Mouse (Mus musculus): ENCODE results near the gene Sirpa.
A peak's percentile ranks its signal among the peaks of the same experiment; 100 is the strongest.

Sirpa gene

DNA sequence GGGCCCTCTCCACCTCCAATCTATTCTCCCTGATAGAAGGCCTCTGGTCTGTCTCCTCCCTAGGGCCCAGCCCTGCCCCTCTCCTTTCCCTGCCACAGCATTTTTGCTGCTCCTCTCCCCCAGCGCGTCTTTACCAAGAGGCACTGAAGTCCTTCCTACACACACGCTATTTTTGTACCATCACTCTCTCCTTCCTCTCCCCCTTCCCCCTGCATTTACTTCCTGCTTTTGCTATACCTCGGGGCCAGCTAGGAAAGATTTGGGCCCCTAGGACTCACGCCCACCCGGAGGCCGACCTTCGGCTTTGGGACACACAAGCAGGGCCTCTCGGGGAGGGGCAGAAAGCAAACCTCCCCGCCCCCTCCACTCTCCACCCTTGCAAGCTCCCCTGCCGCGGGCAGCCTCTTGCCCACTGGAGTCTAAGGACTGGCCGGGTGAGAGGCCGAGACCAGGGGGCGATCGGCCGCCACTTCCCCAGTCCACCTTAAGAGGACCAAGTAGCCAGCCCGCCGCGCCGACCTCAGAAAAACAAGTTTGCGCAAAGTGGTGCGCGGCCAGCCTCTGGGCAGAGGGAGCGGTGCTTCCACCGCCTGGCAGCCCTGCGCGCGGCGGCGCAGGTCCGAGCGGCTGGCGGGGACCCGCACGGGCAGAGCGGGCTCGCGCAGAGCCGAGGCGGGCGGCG lies at the start of gene Sirpa:
Gene Sirpa, plus strand, starts transcription at position 377 of the 682 bp plus-strand sequence.
- peak; percentile 80 for DNase-seq (ENCODE audit: low spot score)

DNA sequence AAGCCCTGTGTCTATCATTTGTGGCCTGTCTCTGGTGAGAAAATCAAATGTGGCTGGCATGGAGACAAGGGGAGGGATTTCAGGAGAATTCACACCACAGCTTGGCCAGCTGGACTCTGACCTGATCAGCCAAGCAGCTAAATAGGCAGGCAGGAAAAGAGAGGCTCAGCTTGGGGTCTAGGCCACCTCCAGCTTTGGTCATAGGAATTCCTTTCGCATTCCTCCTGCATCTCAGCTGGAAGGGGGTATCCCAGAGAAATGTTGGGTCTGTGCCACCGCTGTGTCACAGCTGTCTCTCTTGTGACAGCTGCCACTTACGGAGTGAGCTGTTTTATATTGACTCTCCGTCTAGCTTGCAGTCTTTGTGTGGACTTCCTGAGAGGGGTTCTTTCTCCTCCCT lies 48.2 kb upstream of the Sirpa start:
- peak; percentile 19 for DNase-seq (ENCODE audit: low spot score)

DNA sequence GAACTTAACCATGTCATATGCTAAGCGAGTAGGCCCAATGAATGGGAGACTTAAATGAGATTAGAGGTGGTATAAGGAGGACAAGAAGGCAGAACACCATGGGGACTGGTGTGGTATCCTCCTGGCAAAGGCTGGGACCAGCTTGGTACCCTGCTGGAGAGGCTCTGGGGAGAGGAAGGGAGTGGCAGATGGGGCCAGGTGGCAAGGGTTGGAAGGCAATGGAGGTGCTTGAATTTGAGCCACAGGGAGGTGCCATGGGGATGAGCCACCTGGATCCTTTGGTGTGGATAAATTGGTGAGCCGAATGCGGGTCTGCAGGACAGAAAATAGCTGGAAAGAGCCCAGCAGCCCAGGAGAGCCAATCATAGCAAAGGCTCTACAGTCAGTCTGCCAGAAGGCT lies 47.7 kb upstream of the Sirpa start:
- no peak for DNase-seq (ENCODE audit: low spot score)

DNA sequence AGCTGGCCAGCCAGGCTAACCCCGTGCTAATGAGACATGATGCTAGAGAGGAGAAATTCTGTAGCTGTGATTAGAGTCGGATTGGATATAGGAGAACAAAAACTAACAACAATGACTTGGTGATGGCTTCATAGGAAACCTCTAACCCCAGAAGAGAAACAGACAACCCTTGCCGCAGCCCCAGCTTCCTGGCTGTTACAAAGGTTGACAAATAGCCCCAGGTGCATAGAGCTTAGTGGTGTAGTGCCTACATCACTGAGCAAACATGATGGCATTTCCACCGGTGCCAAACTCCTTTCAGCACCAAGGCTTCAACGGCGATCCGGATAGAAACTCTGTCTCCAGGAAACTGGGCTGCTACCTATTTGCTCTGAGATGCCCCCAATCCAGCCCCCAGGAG lies 47.0 kb upstream of the Sirpa start:
- no peak for DNase-seq (ENCODE audit: low spot score)

DNA sequence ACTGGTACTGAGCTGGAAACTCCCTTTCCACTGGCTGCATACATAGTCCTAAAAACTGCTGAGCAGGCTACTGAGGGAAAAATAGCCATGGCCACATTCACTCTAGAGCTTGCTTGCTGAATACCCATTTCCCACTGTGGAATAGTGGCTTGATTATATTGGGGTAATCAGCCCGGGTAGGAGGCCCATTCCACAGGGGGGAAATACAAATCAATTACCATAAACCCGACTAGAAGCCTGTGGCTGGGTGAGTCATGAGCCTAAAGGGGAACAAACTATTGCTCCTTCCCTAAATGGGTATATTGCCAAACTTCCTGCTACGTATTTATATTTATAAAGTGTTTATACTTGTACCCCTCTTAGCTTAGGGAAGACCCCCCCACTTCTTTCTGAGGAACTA lies 45.9 kb upstream of the Sirpa start:
- no peak for DNase-seq (ENCODE audit: low spot score)

DNA sequence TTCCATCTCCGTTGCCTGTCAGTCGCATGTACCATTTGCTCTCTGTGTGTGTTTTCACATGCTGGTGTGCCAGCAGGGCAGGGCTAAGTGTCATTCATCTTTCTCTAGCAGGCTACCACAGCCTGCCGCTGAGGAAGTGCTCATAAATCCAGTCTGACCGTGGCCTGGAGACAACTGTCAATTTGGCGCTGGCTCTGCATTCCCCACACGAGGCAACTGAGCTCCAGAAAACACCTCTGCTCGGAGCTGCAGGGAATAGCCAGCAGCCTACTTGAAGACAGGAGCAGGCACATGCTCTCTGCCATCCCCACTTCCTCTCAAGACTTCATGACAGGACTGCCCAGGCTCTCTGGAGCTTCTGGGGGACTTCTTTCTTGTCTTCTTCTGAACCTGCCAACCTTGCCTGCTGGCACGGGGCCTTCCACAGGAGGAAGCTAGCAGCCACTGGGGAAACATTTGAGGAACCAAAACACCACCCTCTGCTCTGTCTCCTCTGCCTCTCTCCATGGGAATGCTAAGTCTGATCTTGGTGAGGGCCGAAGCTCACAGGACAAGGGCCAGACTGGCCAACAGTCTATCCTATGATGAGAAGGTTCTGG lies 43.0 kb upstream of the Sirpa start:
- DNase-seq (ENCODE audit: low spot score) = peak; percentile 25

DNA sequence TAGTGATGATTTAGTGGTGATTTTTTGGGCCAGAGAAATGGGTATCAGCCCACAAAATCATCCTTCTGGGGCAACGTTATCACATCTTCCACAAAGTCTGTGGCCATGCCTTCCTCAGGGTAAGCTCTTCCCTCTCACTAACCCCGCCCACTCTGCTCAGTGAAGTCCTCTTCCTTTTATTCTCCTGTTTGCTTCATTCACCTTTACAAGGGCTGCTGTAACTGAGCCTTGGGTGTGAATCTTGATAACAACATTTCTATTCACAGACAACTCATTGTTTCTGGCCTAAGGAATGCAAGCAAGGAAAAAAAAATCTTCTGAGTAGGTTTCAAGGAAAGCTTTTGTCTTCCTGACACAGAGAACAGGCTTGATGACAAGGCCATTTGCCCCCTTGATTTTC lies 41.9 kb upstream of the Sirpa start:
- no peak for DNase-seq (ENCODE audit: low spot score)

DNA sequence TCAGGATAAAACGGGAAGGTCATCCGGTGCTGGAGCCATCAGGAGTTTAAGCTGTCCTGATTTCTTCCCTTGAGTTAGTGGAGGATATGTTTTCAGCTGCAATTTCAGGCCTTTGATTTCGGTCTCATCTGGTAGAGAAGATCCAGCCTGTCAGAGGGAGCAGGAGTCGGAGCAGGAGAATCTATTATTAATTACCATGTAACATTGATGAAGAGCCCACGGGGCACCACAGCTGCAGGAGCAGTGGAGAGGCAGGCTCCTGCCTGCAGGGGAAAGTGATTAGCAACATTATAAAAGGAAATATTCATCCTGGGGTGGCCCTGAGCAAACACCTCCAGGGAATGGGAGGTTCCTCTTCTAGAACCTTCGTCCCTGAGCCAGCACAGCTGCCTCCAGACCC lies 36.6 kb upstream of the Sirpa start:
- no peak for DNase-seq (ENCODE audit: low spot score)

DNA sequence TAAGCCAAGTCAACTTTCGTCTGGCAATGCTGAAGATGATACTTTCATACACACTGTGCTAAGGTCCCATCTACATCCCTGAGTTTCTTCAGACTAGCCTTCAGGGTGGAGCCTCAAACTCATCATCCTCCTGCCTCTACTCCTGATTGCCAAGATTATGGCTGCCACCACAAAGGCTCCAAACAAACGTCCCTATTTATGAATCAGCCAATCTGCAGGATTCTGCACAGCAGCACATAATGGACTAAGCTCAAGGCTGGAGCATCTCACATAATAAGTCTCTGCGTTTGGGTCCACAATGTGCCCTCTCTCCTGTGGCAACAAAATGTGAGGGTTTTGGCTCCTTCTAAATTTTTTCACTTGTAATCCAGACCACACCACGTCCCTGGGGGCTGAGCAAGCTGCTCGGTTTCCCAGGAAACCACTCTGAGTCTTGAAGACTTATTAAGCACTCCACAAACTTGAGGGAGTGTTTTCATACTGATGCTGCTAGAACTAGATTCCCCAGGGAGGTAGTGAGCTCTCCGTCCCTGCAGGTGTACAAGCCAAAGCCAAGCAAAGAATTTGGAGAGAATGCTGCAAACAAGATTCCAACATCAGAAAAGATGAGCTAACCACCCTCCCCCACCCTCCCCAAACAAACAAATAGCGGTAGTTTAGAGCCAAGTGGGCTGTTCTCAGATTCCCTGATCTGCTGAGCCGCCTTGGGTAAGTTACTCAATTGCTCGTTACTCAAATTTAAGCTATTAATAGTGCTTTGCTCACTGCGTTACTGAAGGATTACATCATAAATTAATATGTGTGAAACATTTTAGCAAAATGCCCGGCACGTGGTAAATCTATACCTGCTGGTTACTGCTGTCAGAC lies 34.4 kb upstream of the Sirpa start:
- DNase-seq (ENCODE audit: low spot score) = no peak

DNA sequence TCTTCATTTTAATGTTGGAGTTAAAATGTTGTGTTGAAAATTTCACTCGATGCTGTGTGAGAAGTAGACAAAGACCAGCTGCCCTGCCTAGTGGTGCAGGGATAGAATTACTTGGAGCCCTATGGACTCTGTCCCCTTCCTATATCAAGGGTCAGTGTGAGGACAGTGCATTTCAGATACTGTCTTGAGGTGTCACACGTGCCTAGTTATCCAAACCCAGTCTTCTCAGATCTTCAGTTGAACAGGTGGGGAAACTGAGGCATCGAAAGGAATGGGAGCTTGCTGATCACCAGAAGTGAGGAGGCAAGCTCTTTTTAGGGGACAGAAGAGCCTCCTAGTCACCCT lies 33.8 kb upstream of the Sirpa start:
- no peak for DNase-seq (ENCODE audit: low spot score)

DNA sequence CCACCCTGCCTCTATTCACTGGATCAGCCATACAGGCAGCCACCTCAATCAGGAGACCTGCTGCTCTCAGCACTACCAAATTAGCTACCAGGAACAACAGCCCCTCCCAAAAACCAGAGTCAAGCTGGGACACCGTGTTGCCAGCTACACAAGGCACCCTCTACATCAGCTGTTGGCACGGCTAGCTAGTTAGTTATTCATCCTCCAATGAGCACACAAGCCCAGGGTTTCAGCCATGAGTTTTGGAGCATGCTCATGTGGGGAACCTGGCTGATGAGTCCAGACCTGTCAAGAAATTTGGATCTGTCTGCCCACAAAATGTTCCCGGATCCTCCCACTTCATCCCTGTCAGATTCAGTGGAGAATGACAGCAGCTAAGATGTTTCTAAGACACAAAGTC lies 30.8 kb upstream of the Sirpa start:
- DNase-seq (ENCODE audit: low spot score) = no peak

DNA sequence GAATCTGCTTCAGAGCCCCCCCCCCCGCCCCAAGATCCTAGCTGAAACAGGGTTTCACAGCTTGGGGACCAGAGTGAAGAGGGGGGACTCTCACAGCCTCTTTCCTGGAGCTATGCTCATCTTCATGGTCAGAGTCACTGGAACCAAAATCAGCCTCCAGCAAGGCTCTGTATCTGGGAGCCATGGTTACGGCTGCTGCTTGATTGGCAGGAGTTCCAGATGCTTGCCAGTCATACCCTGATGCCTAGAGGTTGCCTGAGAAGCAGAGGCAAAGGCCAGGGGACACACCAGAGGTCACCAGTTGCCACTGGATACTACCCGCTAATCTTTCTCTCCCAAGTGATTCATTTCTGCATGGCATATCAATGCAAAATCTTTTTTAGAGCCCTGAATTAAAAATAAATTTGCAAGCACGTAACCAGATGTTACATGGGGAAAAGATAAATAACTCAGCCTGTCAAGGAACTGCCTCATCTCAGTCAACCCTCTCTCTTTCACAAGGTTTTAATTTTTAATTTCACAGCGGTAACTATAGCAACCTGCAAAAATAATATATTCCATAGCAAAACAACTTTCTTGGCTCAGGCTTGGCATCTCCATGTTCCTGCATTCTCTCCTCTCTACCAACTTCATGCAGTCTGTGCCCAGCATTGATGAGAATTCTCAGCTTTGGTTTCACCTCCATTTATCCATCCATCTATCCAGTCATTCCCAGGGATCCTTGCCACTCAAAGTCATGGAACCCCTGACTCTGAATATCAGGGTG lies 28.5 kb upstream of the Sirpa start:
- peak; percentile 28 for DNase-seq (ENCODE audit: low spot score)

DNA sequence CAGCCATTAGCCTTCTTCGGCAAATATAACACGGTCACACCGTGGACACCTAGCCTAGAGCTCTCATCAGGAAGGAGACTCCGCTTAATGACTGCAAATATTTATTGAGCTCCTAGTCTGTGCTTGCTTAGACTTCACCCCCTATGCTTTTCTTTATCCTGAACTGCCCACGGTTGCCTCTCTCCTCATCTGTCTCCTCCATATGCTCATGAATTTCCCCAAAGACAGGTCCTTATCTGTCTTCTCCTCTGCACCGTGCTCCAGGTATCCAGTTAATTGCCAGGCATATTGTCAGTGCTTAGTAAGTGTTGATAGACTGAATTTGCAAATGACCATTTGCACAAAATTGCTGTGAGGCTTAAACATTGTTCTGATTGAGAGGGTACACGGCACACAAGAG lies 23.5 kb upstream of the Sirpa start:
- DNase-seq (ENCODE audit: low spot score) = no peak

DNA sequence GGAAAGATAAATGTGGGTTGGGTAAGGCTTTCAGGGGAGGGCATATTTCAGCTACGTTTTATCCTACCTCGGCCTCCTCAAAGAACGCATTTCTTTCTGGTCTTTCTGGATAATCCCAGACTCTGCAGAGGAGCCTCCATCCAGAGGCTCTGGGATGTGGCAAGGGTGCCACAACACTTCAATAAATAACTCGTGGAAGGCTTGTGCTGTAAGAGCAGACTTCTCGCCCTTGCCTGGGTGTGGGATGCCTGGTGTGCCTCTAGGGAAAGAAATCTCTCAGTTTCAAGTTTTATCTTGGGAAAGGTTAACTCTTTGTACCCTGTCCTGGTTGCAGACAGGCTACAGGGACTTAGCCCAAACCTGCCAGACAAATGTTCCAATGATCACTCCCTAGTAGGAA lies 23.1 kb upstream of the Sirpa start:
- DNase-seq (ENCODE audit: low spot score) = no peak

DNA sequence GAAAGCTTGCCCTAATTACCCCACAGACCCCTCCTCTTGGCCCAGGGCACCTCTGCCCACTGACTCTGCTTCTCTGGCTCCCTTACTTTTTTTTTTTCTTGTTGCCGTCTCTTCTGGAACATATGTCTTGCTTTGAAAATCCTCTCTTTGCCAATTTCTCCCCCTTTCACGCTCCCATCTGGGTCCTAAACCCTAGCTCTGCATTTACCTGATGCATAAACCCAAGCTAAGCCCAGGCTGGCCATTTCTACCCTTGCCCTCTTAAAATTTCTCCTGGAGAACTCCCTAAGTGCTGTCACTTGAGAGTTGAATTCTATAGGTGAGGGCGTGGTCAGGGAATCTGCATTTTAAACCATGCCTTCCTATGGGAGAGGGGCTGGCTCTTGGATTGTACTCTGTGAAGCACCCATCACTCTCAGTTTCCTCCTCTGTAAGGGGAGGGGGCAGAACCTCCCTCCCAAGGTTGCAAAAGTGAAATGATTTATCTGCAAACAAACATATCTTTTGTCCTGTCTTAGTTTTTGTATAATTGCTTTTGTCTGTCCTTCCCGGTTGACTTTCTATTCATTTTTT lies 18.8 kb upstream of the Sirpa start:
- DNase-seq (ENCODE audit: low spot score) = peak; percentile 32

DNA sequence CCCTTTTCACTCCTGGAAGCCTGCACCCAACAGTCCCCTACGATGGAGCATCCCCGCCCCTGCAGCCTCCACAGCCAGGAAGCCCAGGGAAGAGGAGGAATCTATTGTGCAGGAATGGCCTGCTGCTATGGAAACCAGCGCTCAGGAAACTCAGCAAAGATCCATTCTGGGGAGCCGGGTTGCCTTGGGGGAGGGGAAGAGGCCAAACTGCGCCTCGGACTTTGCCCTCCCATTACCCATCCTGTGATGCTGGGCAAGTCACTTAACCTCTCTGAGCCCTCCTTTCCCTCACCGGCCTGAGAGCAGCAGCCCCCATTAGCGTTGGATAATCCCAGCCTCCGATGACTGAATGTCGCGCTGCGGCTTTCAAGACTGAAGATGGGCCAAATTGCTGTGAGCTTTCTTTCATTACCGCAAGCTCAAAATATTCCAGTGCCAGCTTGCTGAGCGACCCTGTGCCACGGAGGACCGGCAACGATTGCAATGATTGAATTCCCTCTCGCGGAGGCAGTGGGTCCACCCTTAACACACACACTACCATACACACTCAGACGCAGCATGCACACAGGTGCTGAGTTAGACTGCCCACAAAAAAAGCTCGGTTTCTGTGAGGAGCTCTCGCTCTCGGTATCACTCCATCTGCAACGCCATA lies 18.1 kb upstream of the Sirpa start:
- DNase-seq (ENCODE audit: low spot score) = peak; percentile 77

DNA sequence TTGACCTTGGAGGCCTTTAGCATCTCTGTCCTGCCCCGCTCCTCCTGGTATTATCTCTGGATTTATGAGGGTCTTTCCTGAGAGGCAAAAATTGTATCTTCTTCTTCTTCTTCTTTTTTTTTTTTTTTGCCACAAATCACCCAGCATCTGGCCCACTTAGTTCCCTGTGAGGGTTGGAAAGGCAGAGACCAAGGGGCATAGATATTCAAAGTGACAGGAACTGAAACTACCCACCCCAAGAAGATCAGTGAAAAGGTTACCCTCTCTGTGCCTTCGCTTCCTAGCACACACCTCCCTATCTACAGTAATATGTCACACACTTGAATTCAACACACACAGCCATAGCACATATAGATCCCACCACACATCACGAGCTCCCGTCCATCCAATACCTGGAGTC lies 17.5 kb upstream of the Sirpa start:
- DNase-seq (ENCODE audit: low spot score) = no peak

DNA sequence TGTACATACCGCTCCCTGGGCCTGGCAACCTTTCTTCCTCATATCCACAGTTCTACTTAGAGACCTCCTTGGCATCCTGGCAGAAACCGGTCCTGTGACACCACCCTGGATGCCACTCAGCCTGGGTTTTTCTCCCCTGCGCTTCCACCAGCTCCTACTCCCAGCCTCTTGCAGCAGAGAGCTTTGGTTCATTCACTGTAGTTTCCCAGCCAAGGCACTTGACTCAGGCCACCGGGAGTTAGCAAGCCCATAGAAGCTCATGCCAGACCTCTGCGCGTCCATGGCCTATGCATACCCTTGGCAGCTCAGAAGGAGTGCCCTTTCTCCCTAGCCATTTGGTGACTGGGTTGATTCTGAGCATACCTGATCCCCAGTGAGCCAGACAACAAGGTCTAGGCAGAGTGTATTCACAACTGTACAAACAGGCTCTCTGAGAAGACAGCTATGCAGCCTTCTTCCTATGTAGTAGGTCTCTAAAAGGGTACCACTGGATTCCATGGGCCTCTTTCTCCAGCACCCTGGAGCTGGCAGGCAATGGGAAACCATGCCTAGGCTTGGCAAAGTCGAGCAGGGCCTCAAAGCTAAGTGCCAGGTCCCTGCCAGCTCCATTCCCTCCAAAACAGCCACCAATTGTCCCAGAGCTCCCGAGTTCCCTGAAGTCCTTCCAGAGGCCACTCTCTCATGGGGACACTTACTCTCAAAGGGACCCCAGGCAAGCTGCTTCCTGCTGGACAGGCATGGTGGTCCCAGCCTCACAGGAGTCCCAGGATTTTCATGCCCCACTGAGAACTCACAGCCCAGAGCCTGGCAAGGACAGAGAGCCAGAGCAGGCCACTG lies 15.8 kb upstream of the Sirpa start:
- DNase-seq (ENCODE audit: low spot score) = no peak

DNA sequence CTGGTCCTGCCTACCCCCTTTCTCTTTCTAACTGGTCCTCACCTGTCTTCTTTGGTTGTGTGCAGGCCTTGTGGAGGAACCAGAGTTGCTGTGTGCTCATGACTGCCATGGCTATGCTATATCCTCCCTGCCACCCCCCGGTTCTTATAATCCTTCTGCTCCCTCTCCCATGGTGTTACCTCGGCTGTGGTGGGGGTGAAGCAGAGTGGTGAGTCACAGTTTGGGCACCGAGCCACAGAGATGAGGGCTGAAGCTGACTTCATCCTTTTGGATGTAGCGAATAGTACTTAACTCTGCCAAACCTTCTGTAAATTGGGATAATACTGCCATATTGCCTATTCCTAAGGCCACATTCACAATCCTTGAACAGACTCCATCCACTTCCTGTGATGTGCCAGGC lies 12.0 kb upstream of the Sirpa start:
- no peak for DNase-seq (ENCODE audit: low spot score)

DNA sequence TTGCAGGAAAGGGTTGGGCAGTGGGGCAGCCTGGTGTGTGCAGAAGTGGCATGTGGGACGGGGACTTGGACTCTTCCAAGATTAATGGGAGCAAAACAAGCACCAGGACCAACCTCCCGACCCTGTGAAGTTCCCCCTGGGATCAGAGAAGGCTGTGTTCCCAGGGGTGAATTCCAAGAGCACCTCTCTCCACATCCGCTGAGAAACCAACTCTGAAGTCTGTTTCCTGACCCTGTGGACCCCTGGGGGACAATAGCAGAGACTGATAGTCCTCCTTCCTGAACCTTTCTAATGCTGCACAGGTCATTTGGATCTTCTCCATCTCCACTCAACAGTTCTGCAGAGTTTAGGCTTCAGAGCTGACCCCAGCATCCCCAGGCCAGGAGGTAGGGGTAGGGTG lies 10.8 kb upstream of the Sirpa start:
- DNase-seq (ENCODE audit: low spot score) = no peak

DNA sequence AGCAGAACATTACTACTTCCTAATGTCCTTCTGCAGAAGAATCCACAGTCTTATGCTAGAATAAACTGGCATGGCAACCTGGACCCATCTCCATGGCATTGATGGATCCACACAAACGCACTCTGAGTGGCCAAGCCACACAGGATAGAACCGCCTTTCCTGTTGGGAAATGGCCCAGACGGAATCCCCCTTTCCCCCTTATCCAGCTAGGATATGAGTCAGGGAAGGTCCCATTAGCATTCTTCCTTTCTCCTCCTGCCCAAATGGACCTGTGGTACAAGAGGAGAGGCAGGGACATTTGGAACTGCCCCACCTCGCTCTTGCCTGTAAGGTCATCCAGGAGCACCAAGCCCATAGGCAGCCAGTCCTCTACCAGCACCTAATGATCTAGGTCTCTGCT lies 10.4 kb upstream of the Sirpa start:
- no peak for DNase-seq (ENCODE audit: low spot score)
